Comparison of ENCODE assay signal across 7 mouse cellular contexts in genomic region chr4:106650833-106651527, GRCm38 (mm10). TPM values are rescaled to one million over a fixed set of nuclear protein-coding genes. Genes with fewer than 3 reads are reported as not detected.
DNase-seq lines count a peak whose midpoint lies in the region; ATAC-seq lines count a peak whose summit lies in the region.

Gene Pars2, plus strand, starts transcription at chr4:106651069.

- ATAC-seq in embryonic facial prominence, embryonic 12.5 days (ENCODE audit: insufficient number of reproducible peaks, insufficient read depth, low FRiP score, low TSS enrichment) = peak; percentile 96
- ATAC-seq in limb, embryonic 11.5 days (ENCODE audit: insufficient number of reproducible peaks, low FRiP score, low TSS enrichment, low read depth) = peak; percentile 93
- peak; percentile 98 for ATAC-seq in midbrain, embryonic 14.5 days (ENCODE audit: low FRiP score, low TSS enrichment)

- peaks cover 6% of the 10 kb centered on the region for H3K4me1 ChIP-seq in embryonic facial prominence, embryonic 12.5 days
- no peaks in the 10 kb centered on the region; the same call in 1 of the 2 replicates for H3K4me1 ChIP-seq in limb, embryonic 11.5 days (ENCODE audit: control insufficient read depth, insufficient read depth, low read length)
- H3K4me1 ChIP-seq in midbrain, embryonic 14.5 days (ENCODE audit: control insufficient read depth, insufficient read depth, low read length) = peaks cover 7% of the 10 kb centered on the region

- peak within 1 kb of the TSS; percentile 72 for H3K4me2 ChIP-seq in embryonic facial prominence, embryonic 12.5 days (replicated peaks)
- peak within 1 kb of the TSS; percentile 88 for H3K4me2 ChIP-seq in limb, embryonic 11.5 days (ENCODE audit: low read depth, severe bottlenecking)
- peak within 1 kb of the TSS; percentile 96 for H3K4me2 ChIP-seq in midbrain, embryonic 14.5 days (ENCODE audit: low read length)

- peaks cover 21% of the 10 kb centered on the region for H3K36me3 ChIP-seq in embryonic facial prominence, embryonic 12.5 days
- peaks cover 2% of the 10 kb centered on the region; the same call in 1 of the 2 replicates for H3K36me3 ChIP-seq in limb, embryonic 11.5 days (ENCODE audit: control insufficient read depth, insufficient read depth, low read length)
- peaks cover 19% of the 10 kb centered on the region for H3K36me3 ChIP-seq in midbrain, embryonic 14.5 days (ENCODE audit: control insufficient read depth, insufficient read depth, low read length)

- H3K9ac ChIP-seq in embryonic facial prominence, embryonic 12.5 days = peak within 1 kb of the TSS; percentile 73
- H3K9ac ChIP-seq in limb, embryonic 11.5 days (ENCODE audit: low read length) = peak within 1 kb of the TSS; percentile 62
- peak within 1 kb of the TSS; percentile 74 for H3K9ac ChIP-seq in midbrain, embryonic 14.5 days (replicated peaks; ENCODE audit: low read length)

- peak within 1 kb of the TSS; percentile 67 for H3K4me3 ChIP-seq in embryonic facial prominence, embryonic 12.5 days
- peak within 1 kb of the TSS; percentile 59 for H3K4me3 ChIP-seq in limb, embryonic 11.5 days (ENCODE audit: low read depth, low read length)
- peak within 1 kb of the TSS; percentile 56 for H3K4me3 ChIP-seq in midbrain, embryonic 14.5 days (replicated peaks; ENCODE audit: low read depth, low read length)

- no peaks in the 10 kb centered on the region for H3K9me3 ChIP-seq in embryonic facial prominence, embryonic 12.5 days
- H3K9me3 ChIP-seq in limb, embryonic 11.5 days (ENCODE audit: control insufficient read depth, low read length) = no peaks in the 10 kb centered on the region
- H3K9me3 ChIP-seq in midbrain, embryonic 14.5 days (ENCODE audit: control insufficient read depth, low read length) = no peaks in the 10 kb centered on the region

- H3K27ac ChIP-seq in embryonic facial prominence, embryonic 12.5 days = peak within 1 kb of the TSS; percentile 77
- H3K27ac ChIP-seq in limb, embryonic 11.5 days (replicated peaks; ENCODE audit: low read depth, low read length) = peak within 1 kb of the TSS; percentile 66
- H3K27ac ChIP-seq in midbrain, embryonic 14.5 days (replicated peaks; ENCODE audit: low read depth, low read length) = peak within 1 kb of the TSS; percentile 63

- peak; percentile 97 for DNase-seq in adrenal gland, postnatal 25 days
- DNase-seq in heart, adult 11 months = peak; percentile 99
- peak; percentile 95 for DNase-seq in kidney, adult 18-20 months
- DNase-seq in limb, embryonic 11.5 days (ENCODE audit: low spot score) = peak; percentile 99
- DNase-seq in midbrain, embryonic 14.5 days = peak; percentile 99
- DNase-seq in spleen, adult 18-20 months = peak; percentile 92 to 94

- 3% methylated on average over 40 of the region's 40 CpGs for whole genome bisulfite sequencing in embryonic facial prominence, embryonic 12.5 days
- WGBS in limb, embryonic 11.5 days = 3% methylated on average over 40 of the region's 40 CpGs
- WGBS in midbrain, embryonic 14.5 days = 3% methylated on average over 40 of the region's 40 CpGs

- no peaks in the 10 kb centered on the region for H3K27me3 ChIP-seq in embryonic facial prominence, embryonic 12.5 days
- H3K27me3 ChIP-seq in limb, embryonic 11.5 days (ENCODE audit: control insufficient read depth, insufficient read depth, low read length) = no peaks in the 10 kb centered on the region
- no peaks in the 10 kb centered on the region for H3K27me3 ChIP-seq in midbrain, embryonic 14.5 days (ENCODE audit: control insufficient read depth, insufficient read depth, low read length)

RNA-seq across cellular contexts. Expression of gene Pars2, which starts in this region (rescaled TPM):
- 5.6 and 7.5 TPM in 2 replicates for total RNA-seq in adrenal gland, postnatal 25 days (2021)
- polyA plus RNA-seq in embryonic facial prominence, embryonic 12.5 days (2016; fragmentation: Nextera tagmentation; extraction: Ambion mirVana) = 15.3 and 16.9 TPM in 2 replicates
- 14.3 and 17.1 TPM in 2 replicates for polyA plus RNA-seq in limb, embryonic 11.5 days (2014; fragmentation: Nextera tagmentation; extraction: Ambion mirVana)
- 7.8 and 8.8 TPM in 2 replicates for polyA plus RNA-seq in midbrain, embryonic 14.5 days (2014; fragmentation: Nextera tagmentation; extraction: Ambion mirVana)

Comparison
In these comparisons a context has a peak if more than half of its experiments do, and no peak if none do; other contexts are left out.
1. Peak in every context shown above with its lines: DNase-seq, ATAC-seq, H3K4me3 ChIP-seq and H3K27ac ChIP-seq.